Mouse (Mus musculus) heart, embryonic 10.5 days (tissue): Measurements from ENCODE around the gene Fam117b. TPM values are rescaled to one million over a fixed set of nuclear protein-coding genes. Genes with fewer than 3 reads are reported as not detected.
A peak's percentile ranks its signal among the peaks of the same experiment; 100 is the strongest.

Experiments
- DNase-seq: peaks from one replicate; pipeline ENCODE4 v3.0.0-alpha.2; 2017; ENCODE audit warnings: low spot score
- H3K27ac ChIP-seq: fragments of 300-500 bp; sonication (generic); 2 replicates; pipeline ENCODE4 v1.5.1; 2016; ENCODE audit warnings: mild to moderate bottlenecking
- H3K27me3 ChIP-seq: fragments of 300-500 bp; sonication (generic); 2 replicates; pipeline ENCODE4 v1.6.1; 2016; ENCODE audit warnings: mild to moderate bottlenecking; ENCODE audit not compliant: poor library complexity, insufficient read depth, severe bottlenecking
- H3K36me3 ChIP-seq: fragments of 300-500 bp; sonication (generic); 2 replicates; pipeline ENCODE4 v1.6.1; 2016; ENCODE audit warnings: mild to moderate bottlenecking, moderate library complexity
- H3K4me1 ChIP-seq: fragments of 300-500 bp; sonication (generic); 2 replicates; pipeline ENCODE4 v1.6.1; 2016; ENCODE audit warnings: mild to moderate bottlenecking
- H3K4me3 ChIP-seq: fragments of 300-500 bp; sonication (generic); 2 replicates; pipeline ENCODE4 v1.5.1; 2016; ENCODE audit warnings: mild to moderate bottlenecking, moderate library complexity
- H3K9me3 ChIP-seq: fragments of 300-500 bp; sonication (generic); 2 replicates; pipeline ENCODE4 v1.6.1; 2016; ENCODE audit warnings: mild to moderate bottlenecking, moderate library complexity
- WGBS: fragments of 180-500 bp; shearing (Covaris S2); methylation state at CpG from one replicate; pipeline ENCODE4 v1.1.7; 2016; 5-methylcytosine and 5-hydroxymethylcytosine counted together
- polyA plus RNA-seq: library from polyadenylated mRNA; unstranded; fragments of >200 nt; fragmentation: Nextera tagmentation; extraction: Ambion mirVana; gene quantifications from 2 replicates; pipeline ENCODE4 v1.2.1, GENCODE M21; 2016

The Fam117b gene
- polyA plus RNA-seq, 1 experiment from 2014 or later = 6.7 TPM

DNA sequence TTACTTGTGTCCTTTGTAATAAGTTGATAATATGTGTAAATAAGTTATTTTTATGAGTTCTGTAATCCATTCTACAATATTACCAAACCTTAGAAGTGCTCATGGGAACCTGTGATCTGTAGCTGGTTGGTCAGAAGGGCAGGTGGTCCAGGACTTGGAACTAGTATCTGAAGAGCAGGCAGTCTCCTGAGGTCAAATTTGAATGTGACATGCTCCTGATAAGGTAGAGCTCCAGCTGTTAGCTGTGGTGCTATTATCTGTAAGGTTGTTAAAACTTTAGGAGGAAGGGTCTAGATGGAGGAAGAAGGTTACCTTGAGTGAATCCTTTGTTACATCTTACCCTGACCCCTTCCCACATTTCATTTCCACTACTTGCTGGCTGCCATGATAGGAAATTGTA is 5.3 kb downstream of the Fam117b start:
- no peak overlapping the region for H3K27ac ChIP-seq
- H3K27me3 ChIP-seq = no peaks in the 10 kb centered on the region
- no peak overlapping the region for H3K4me3 ChIP-seq
- no peaks in the 10 kb centered on the region for H3K9me3 ChIP-seq
- H3K4me1 ChIP-seq = peaks cover 26% of the 10 kb centered on the region
- DNase-seq = no peak
- no peaks in the 10 kb centered on the region for H3K36me3 ChIP-seq

DNA sequence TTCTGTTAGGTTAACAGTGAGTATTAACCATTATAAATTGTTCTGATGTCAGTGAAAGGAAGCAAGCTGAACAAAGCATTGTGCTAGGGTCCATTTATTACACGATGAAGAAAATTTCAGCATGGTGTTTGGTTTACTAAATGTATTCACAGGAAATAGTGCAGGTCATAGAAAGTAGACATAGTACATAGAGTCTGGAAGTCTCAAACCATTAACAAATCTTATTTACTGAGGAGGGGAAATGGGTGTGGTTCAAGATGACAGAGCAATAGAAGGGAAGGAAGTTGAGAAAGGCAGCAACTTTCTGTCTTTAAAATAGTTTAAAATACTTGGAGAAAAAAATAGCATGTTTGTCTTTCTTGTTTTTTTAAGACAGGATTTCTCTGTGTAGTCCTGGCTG is 10.4 kb downstream of the Fam117b start:
- WGBS = 71% methylated on average over 1 of the region's 1 CpGs

DNA sequence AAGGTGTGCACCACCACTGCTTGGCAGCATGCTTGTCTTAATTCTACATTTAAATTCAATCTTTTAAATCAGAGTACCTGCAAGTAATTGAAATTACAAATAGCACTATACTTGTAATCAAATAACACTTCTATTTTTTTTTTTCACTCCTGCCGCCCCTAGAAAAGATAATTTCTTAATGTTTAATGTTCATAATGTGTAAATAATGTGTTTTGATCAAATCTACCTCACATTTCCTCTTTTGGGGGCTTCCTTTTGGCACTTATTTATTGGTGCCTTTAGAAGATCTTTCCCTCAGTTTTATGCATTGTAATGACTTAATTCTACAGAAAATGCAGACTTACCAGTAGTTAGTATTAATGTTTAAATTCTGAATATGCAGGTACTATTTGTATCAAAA is 10.9 kb downstream of the Fam117b start:
- no peak overlapping the region for H3K27ac ChIP-seq
- no peaks in the 10 kb centered on the region for H3K27me3 ChIP-seq
- no peaks in the 10 kb centered on the region for H3K9me3 ChIP-seq
- WGBS = 83% methylated on average over 1 of the region's 1 CpGs
- no peak for DNase-seq
- no peaks in the 10 kb centered on the region for H3K36me3 ChIP-seq
- H3K4me3 ChIP-seq = no peak overlapping the region
- H3K4me1 ChIP-seq = peaks cover 12% of the 10 kb centered on the region

More for the DNA sequence above, 10.4 kb downstream of the Fam117b start:
- DNase-seq = no peak
- Histone ChIP-seq H3K4me1 (peaks cover 13% of the 10 kb centered on the region), H3K27me3 (no peaks in the 10 kb centered on the region), H3K27ac (no peak overlapping the region), H3K9me3 (no peaks in the 10 kb centered on the region), H3K4me3 (no peak overlapping the region), H3K36me3 (no peaks in the 10 kb centered on the region)

DNA sequence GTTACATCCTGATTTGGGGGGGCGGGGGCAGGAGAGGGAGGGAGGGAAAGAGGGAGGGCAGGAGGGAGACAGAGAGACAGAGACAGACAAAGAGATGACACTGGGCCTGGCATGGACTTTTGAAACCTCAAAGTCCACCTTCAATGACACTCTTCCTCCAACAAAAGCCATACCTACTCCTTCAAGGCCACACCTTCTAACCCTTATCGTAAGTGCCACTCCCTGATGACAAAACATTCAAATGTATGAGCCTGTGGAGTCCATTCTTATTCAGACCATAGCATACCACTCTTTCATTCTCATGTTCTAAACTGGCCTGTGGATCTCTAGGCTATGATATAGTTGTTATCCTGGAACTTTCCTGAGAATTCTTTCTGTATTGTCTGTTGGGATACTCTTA is 11.6 kb downstream of the Fam117b start:
- Histone ChIP-seq H3K27ac (no peak overlapping the region), H3K4me1 (peaks cover 12% of the 10 kb centered on the region), H3K4me3 (no peak overlapping the region), H3K9me3 (no peaks in the 10 kb centered on the region), H3K27me3 (no peaks in the 10 kb centered on the region), H3K36me3 (no peaks in the 10 kb centered on the region)
- WGBS = 93% methylated on average over 2 of the region's 2 CpGs
- DNase-seq = no peak

DNA sequence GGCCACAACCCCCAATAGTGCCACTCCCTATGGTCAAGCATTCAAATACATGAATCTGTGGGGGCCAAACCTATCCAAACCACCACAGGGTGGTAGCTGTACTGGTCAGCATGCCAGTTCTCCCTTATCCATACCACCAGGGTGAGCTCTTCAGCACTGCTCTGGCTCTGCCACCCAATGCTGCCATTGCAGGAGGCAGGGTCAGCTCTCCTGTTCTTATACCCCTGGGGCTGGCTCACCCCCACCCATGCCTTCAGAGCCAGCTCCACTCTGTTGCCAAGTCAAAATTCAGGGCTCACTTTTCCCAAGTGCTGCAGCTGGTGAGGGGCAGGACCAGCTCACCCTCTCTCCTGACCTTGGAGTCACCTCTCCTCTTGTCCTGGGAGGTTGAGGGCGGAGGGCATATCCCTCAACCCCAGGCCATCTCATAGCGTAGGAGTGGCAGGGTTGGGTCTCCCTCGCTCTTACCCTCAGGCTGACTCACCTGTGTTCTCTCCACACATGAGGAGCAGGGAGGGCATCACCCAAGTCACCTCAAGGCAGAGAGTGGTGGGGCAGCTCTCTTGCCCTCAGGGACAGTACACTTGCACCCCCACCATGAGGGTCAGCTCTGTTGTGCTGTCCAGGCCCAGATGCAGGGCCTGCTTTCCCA is 13.3 kb downstream of the Fam117b start:
- Histone ChIP-seq H3K4me3 (no peak overlapping the region), H3K4me1 (peaks cover 12% of the 10 kb centered on the region)
- 87% methylated on average over 3 of the region's 3 CpGs for WGBS

DNA sequence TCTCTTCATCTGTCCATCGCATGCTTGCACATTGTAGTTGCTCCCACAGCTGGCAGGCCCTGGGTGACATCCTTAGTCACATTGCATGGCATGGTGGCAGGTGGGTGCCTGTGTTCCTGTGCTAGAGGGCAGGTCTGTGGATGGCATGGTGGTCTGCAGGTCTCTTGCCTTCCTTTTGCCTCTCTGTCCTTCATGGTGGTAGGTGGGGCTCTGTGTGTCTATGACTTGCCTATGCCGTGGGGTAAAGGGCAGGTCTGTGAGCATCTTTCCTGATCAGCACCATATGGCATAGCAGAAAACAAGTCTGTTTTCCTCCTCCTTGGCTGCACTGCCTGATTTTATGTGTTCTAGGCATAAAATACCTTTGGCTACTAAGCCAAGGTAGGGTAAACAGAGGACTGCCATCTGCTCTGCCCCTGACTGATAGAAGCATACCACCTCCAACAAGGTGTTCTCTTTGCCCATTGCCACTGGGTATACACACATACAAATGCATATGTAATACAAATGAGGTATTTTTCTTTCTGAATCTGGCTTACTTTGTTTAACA is 14.4 kb downstream of the Fam117b start:
- no peak overlapping the region for H3K4me3 ChIP-seq
- H3K9me3 ChIP-seq = no peaks in the 10 kb centered on the region
- no peak overlapping the region for H3K27ac ChIP-seq
- DNase-seq = no peak
- H3K4me1 ChIP-seq = peaks cover 12% of the 10 kb centered on the region
- no peaks in the 10 kb centered on the region for H3K27me3 ChIP-seq
- 85% methylated on average over 2 of the region's 2 CpGs for WGBS
- no peaks in the 10 kb centered on the region for H3K36me3 ChIP-seq

More for the DNA sequence above, 13.3 kb downstream of the Fam117b start:
- Histone ChIP-seq H3K9me3 (no peaks in the 10 kb centered on the region), H3K27ac (0 out of 2 replicates have a peak overlapping the region, but pooled peaks have one; percentile 22), H3K27me3 (no peaks in the 10 kb centered on the region), H3K36me3 (no peaks in the 10 kb centered on the region)
- no peak for DNase-seq

DNA sequence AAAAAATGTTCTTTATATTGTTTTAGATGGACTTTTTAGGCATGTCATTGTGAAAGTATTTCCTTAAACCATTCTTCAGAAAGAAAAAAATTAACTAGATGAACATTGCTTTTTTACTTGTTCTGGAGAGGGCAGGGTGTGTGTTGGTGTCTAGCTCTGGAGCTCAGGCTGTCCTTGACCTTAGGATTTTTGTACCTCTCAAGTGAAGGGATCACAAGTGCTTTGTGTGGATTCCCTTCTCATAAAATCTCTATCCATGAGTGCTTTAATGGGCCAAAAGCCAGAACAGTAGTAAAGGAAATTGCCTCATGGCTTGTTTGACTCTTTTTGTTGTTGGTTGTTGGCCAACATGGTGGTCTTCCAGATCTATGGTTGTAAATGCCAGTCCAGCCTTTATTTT is 18.1 kb downstream of the Fam117b start:
- no peaks in the 10 kb centered on the region for H3K9me3 ChIP-seq
- H3K4me1 ChIP-seq = peaks cover 10% of the 10 kb centered on the region
- no peak overlapping the region for H3K27ac ChIP-seq
- H3K4me3 ChIP-seq = no peak overlapping the region
- H3K27me3 ChIP-seq = no peaks in the 10 kb centered on the region
- DNase-seq = no peak
- no peaks in the 10 kb centered on the region for H3K36me3 ChIP-seq

DNA sequence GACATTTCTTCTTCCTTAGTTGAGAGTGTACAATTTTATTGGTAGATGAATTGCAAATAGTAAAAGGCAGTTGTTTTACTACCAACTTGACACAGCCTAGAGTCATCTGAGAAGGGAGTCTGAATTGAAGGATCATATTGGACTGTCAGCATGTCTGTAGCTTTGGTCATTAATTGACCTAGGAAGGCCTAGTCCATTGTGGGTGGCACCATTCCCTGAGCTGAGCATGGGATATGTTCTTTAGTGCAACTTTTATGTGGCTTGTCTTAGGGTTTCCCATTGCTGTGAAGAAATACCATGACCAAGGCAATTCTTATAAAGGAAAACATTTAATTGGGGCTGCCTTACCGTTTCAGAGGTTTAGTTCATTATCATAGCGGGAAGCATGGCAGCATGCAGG is 20.2 kb downstream of the Fam117b start:
- no peaks in the 10 kb centered on the region for H3K36me3 ChIP-seq
- no peaks in the 10 kb centered on the region for H3K9me3 ChIP-seq
- 88% methylated on average over 2 of the region's 2 CpGs for WGBS
- H3K4me1 ChIP-seq = 0 out of 2 replicates have a peak, but pooled peaks cover 3% of the 10 kb centered on the region
- DNase-seq = no peak
- H3K27me3 ChIP-seq = no peaks in the 10 kb centered on the region
- no peak overlapping the region for H3K4me3 ChIP-seq
- no peak overlapping the region for H3K27ac ChIP-seq

DNA sequence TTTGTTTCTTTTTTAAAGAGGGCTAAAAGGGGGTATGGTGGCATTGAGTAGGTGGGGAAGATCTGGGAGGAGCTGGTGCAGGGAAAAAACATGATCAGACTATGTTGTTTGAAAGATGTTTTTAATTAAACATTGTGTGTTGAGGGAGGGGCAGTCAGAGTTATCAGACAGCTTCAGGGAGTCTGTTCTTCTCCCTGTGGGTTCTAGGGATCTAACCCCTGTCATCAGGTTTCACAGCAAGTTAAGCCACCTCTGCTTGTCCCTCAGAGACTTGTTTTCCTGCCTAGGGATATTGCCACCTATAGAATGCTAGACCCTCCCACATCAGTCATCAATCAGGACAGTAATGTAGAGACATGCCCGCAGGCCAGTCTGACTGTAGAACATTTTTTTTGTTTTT is 28.3 kb downstream of the Fam117b start:
- Histone ChIP-seq H3K27me3 (no peaks in the 10 kb centered on the region), H3K4me3 (no peak overlapping the region), H3K4me1 (peaks cover 18% of the 10 kb centered on the region), H3K27ac (no peak overlapping the region), H3K36me3 (no peaks in the 10 kb centered on the region), H3K9me3 (no peaks in the 10 kb centered on the region)
- DNase-seq = no peak
- WGBS = 100% methylated on average over 1 of the region's 1 CpGs

DNA sequence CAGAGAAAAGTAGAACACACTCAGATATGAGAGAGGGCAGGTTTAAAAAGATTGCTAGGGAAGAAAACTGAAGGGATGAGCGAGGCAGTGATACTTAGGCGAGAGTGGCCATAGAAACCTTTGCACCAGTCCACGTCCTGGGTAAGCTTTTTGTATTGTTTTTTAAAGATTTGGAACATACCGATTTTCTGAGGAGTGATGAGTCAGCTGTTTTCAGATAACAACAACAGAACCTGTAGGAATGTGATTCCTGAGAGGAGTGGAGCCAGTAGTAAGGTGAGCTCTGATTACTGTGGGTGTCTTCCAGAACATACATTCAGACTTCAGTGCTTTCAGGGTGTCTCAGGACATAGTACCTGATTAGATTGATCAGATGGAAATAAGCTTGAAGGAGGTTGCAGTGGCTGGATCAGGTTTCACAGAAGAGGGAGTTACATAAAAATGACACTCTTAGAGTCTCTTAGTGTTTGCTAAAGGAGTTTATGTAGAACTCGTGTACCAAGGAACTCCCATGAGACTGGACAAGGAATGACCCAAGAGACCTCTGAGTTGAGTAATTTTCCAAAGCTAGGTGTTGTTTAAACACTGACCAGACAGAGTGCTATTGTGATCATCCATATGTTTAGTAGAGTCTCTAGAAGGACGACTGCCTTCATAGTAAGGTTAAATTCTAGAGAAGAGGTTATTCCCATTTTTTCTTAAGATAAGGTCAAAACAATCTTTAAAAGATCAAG is 29.4 kb downstream of the Fam117b start:
- no peak for DNase-seq
- H3K27me3 ChIP-seq = no peaks in the 10 kb centered on the region
- no peaks in the 10 kb centered on the region for H3K36me3 ChIP-seq
- H3K9me3 ChIP-seq = no peaks in the 10 kb centered on the region
- no peak overlapping the region for H3K4me3 ChIP-seq
- H3K4me1 ChIP-seq = peaks cover 16% of the 10 kb centered on the region
- WGBS = 73% methylated on average over 6 of the region's 6 CpGs
- H3K27ac ChIP-seq = no peak overlapping the region

DNA sequence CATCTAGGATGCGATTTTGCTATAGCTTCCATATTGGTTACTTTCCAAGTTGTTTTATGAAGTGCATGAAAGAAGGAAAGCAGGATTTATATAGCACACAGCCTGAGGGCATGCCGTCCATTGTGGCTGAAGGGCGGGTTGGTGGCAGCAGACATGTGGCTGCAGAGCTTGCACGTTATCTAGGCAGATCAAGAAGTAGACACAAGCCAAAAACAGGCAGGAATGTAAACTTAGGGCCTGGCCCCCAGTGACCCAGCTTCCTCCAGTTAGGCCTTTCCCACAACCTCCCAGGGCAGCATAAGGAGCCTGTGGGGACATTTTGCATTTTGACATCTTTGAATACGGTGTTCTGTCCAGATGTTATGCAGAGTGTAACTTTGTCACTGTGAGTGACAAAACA is 31.0 kb downstream of the Fam117b start:
- H3K4me1 ChIP-seq = peaks cover 16% of the 10 kb centered on the region
- H3K27me3 ChIP-seq = no peaks in the 10 kb centered on the region
- H3K4me3 ChIP-seq = no peak overlapping the region
- H3K9me3 ChIP-seq = no peaks in the 10 kb centered on the region
- H3K27ac ChIP-seq = peak overlapping the region; percentile 12; the same call in 1 of the 2 replicates
- WGBS = 43% methylated on average over 5 of the region's 5 CpGs
- no peak for DNase-seq
- 0 out of 2 replicates have a peak, but pooled peaks cover 3% of the 10 kb centered on the region for H3K36me3 ChIP-seq

DNA sequence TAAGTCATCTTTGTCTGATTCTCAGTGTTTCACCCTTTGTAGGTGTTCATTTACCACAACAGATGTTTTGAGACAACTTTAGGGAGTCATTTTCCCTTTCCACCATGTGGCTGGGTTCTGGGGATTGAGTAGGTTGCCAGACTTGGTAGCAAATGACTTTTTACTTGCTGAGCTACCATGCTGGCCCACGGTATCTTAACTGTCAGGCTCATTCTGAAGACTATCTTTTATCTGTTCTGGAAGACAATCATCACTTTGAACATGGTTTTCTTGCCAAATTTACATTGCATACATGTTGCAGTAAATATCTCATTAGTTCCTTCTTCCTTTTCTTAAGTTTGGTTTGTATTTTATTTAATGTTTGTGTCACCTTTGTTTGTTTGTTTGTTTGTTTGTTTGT is 33.2 kb downstream of the Fam117b start:
- 71% methylated on average over 1 of the region's 1 CpGs for WGBS
- peaks cover 13% of the 10 kb centered on the region; the same call in 1 of the 2 replicates for H3K36me3 ChIP-seq
- peaks cover 16% of the 10 kb centered on the region for H3K4me1 ChIP-seq
- H3K27ac ChIP-seq = no peak overlapping the region
- no peak for DNase-seq
- H3K9me3 ChIP-seq = no peaks in the 10 kb centered on the region
- H3K4me3 ChIP-seq = no peak overlapping the region
- H3K27me3 ChIP-seq = no peaks in the 10 kb centered on the region

DNA sequence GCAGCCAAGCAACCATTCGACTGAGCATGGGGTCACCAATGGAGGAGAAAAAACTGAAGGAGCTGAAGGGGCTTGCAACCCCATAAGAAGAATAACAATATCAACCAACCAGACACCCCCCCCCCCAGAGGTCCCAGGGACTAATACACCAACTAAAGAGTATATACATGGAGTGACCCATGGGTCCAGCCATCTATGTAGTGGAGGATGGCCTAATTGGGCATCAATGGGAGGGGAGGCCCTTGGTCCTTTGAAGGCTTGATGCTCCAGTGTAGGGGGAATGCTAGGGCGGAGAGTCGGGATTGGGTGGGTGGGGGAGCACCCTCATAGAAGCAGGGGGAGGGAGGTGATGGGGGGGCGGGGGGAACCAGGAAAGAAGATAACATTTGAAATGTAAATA is 34.7 kb downstream of the Fam117b start:
- Histone ChIP-seq H3K36me3 (peaks cover 13% of the 10 kb centered on the region; the same call in 1 of the 2 replicates), H3K27me3 (no peaks in the 10 kb centered on the region), H3K4me3 (no peak overlapping the region), H3K9me3 (no peaks in the 10 kb centered on the region), H3K27ac (no peak overlapping the region), H3K4me1 (peaks cover 10% of the 10 kb centered on the region)
- 88% methylated on average over 4 of the region's 4 CpGs for WGBS
- DNase-seq = no peak
